Comparison of ENCODE assay signal across 8 mouse cellular contexts in the genomic region with DNA sequence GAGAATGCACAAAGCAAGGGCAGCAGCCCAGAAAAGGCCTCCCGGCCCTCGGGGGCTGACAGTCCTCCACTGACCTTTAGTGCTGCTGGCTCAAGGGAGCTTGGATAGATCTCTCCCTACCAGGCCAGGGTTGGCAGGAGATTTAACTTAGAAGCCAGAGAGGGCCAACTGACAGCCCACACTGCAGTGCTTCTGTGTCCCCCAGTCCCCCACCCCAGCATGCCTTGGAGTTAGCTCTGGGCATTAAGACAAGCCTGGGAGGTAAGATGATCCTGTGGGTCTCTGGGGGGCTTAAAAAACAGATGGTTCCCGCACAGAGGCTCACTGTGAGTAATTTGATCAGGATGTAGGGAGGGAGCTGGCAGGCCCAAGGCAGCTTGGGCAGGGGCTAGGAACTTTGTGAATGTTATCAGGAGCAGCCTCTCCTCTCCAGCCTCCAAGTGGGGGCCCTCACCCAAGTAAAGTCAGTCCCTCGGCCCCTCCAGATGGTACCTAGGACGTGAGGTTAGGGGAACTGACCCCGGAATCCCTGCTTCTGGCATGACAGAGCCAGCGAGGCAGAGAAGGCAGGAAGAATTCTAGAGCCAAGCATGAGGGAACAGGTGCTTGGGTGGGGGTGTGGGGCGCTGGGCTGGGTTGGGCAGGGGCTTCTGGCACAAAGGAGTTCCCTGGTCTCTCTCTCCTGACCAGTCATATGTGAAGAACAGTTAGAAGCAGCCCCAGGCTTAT. TPM values are rescaled to one million over a fixed set of nuclear protein-coding genes. Genes with fewer than 3 reads are reported as not detected.
A peak's percentile ranks its signal among the peaks of the same experiment; 100 is the strongest.
DNase-seq lines count a peak whose midpoint lies in the region; ATAC-seq and TF ChIP-seq lines count a peak whose summit lies in the region.

No protein-coding gene starts in this region.

- H3K36me3 ChIP-seq in kidney, embryonic 14.5 days (ENCODE audit: control insufficient read depth, insufficient read depth, low read length), result no peaks in the 10 kb centered on the region
- no peaks in the 10 kb centered on the region for H3K36me3 ChIP-seq in forebrain, embryonic 12.5 days (replicated peaks)
- no peaks in the 10 kb centered on the region; the same call in 1 of the 2 replicates for H3K36me3 ChIP-seq in hindbrain, embryonic 14.5 days (replicated peaks; ENCODE audit: control insufficient read depth, insufficient read depth)

- H3K27ac ChIP-seq in kidney, embryonic 14.5 days (ENCODE audit: low read depth, low read length), result peak overlapping the region; percentile 76
- H3K27ac ChIP-seq in forebrain, embryonic 12.5 days, result peak overlapping the region; percentile 65
- peak overlapping the region; percentile 2; the same call in 1 of the 2 replicates for H3K27ac ChIP-seq in hindbrain, embryonic 14.5 days
- 0 out of 2 replicates have a peak overlapping the region, but pooled peaks have one; percentile 13 for H3K27ac ChIP-seq in olfactory bulb, adult 2 months (ENCODE audit: insufficient read depth, low read depth, low read length)

- H3K27me3 ChIP-seq in kidney, embryonic 14.5 days (ENCODE audit: control insufficient read depth, insufficient read depth, low read length), result no peaks in the 10 kb centered on the region
- no peaks in the 10 kb centered on the region for H3K27me3 ChIP-seq in forebrain, embryonic 12.5 days
- no peaks in the 10 kb centered on the region for H3K27me3 ChIP-seq in hindbrain, embryonic 14.5 days (ENCODE audit: control insufficient read depth, insufficient read depth, low read length)

- no peaks in the 10 kb centered on the region for H3K9me3 ChIP-seq in kidney, embryonic 14.5 days (ENCODE audit: control insufficient read depth, low read length)
- H3K9me3 ChIP-seq in forebrain, embryonic 12.5 days, result no peaks in the 10 kb centered on the region
- H3K9me3 ChIP-seq in hindbrain, embryonic 14.5 days (ENCODE audit: control insufficient read depth, low read length), result no peaks in the 10 kb centered on the region

- WGBS in kidney, embryonic 14.5 days, result 9% methylated on average over 8 of the region's 8 CpGs
- 21% methylated on average over 8 of the region's 8 CpGs for whole genome bisulfite sequencing in forebrain, embryonic 12.5 days
- 15% methylated on average over 8 of the region's 8 CpGs for WGBS in hindbrain, embryonic 14.5 days
- 42% methylated on average over 8 of the region's 8 CpGs for WGBS in olfactory bulb, adult 2 months

- no peak for TF ChIP-seq CTCF in olfactory bulb, adult 2 months (IDR thresholded peaks at IDR 0.05; ENCODE audit: insufficient read depth, low read depth, low read length)

- H3K4me2 ChIP-seq in kidney, embryonic 14.5 days (replicated peaks; ENCODE audit: low read depth, low read length), result no peak overlapping the region
- no peak overlapping the region for H3K4me2 ChIP-seq in forebrain, embryonic 12.5 days
- H3K4me2 ChIP-seq in hindbrain, embryonic 14.5 days (replicated peaks), result no peak overlapping the region

- DNase-seq in kidney, adult 9 months, result no peak
- no peak for DNase-seq in hindbrain, embryonic 14.5 days (ENCODE audit: low spot score)
- no peak for DNase-seq in ovary, adult 18-20 months (ENCODE audit: low spot score)
- DNase-seq in liver, result no peak
- DNase-seq in lung, postnatal 4 days, result no peak

- ATAC-seq in kidney, embryonic 14.5 days (ENCODE audit: low FRiP score, low TSS enrichment), result peak; percentile 71
- ATAC-seq in forebrain, embryonic 12.5 days (ENCODE audit: low FRiP score), result 0 out of 2 replicates have a peak, but pooled peaks have one; percentile 18
- ATAC-seq in hindbrain, embryonic 14.5 days (ENCODE audit: low FRiP score), result peak; percentile 44; the same call in 1 of the 2 replicates

- no peak for TF ChIP-seq POLR2A in olfactory bulb, adult 2 months (IDR thresholded peaks at IDR 0.05; ENCODE audit: insufficient read depth, low read depth, low read length)

- no peak overlapping the region for H3K9ac ChIP-seq in kidney, embryonic 14.5 days (ENCODE audit: low read depth, low read length)
- H3K9ac ChIP-seq in forebrain, embryonic 12.5 days, result no peak overlapping the region
- H3K9ac ChIP-seq in hindbrain, embryonic 14.5 days, result no peak overlapping the region

- H3K4me1 ChIP-seq in kidney, embryonic 14.5 days (ENCODE audit: control insufficient read depth, insufficient read depth, low read length), result peaks cover 17% of the 10 kb centered on the region; the same call in 1 of the 2 replicates
- H3K4me1 ChIP-seq in forebrain, embryonic 12.5 days, result peaks cover 20% of the 10 kb centered on the region
- H3K4me1 ChIP-seq in hindbrain, embryonic 14.5 days (replicated peaks; ENCODE audit: control insufficient read depth, insufficient read depth, low read length), result peaks cover 12% of the 10 kb centered on the region; the same call in 1 of the 2 replicates
- peaks cover 37% of the 10 kb centered on the region for H3K4me1 ChIP-seq in olfactory bulb, adult 2 months (ENCODE audit: control insufficient read depth, insufficient read depth, low read length)

- no peak overlapping the region for H3K4me3 ChIP-seq in kidney, embryonic 14.5 days (ENCODE audit: low read length)
- no peak overlapping the region for H3K4me3 ChIP-seq in forebrain, embryonic 12.5 days (replicated peaks)
- H3K4me3 ChIP-seq in hindbrain, embryonic 14.5 days (replicated peaks; ENCODE audit: low read length), result no peak overlapping the region
- H3K4me3 ChIP-seq in olfactory bulb, adult 2 months (ENCODE audit: insufficient read depth, low read depth, low read length), result no peak overlapping the region

RNA-seq across cellular contexts. Expression of gene Inka2, which starts 9.9 kb away (rescaled TPM):
- polyA plus RNA-seq in kidney, embryonic 14.5 days (2014; fragmentation: Nextera tagmentation; extraction: Ambion mirVana), result 0.46 and 0.57 TPM in 2 replicates
- polyA plus RNA-seq in forebrain, embryonic 12.5 days (2016; fragmentation: Nextera tagmentation; extraction: Ambion mirVana), result 3.6 and 4.1 TPM in 2 replicates
- polyA plus RNA-seq in hindbrain, embryonic 14.5 days (2014; fragmentation: Nextera tagmentation; extraction: Ambion mirVana), result 4.6 and 5.5 TPM in 2 replicates
- polyA plus RNA-seq in olfactory bulb, adult 2 months (2012; ENCODE audit: insufficient read depth, insufficient read length, low replicate concordance, missing spikeins), result not detected in 2 replicates

RNA-seq across cellular contexts. Expression of gene Ddx20, which starts 26.9 kb away (rescaled TPM):
- 28.6 and 40.3 TPM in 2 replicates for polyA plus RNA-seq in kidney, embryonic 14.5 days (2014; fragmentation: Nextera tagmentation; extraction: Ambion mirVana)
- polyA plus RNA-seq in forebrain, embryonic 12.5 days (2016; fragmentation: Nextera tagmentation; extraction: Ambion mirVana), result 43.4 and 44.3 TPM in 2 replicates
- polyA plus RNA-seq in hindbrain, embryonic 14.5 days (2014; fragmentation: Nextera tagmentation; extraction: Ambion mirVana), result 21.6 and 23.1 TPM in 2 replicates
- not detected in 2 replicates for polyA plus RNA-seq in olfactory bulb, adult 2 months (2012; ENCODE audit: insufficient read depth, insufficient read length, low replicate concordance, missing spikeins)

Comparison
In these comparisons a context has a peak if more than half of its experiments do, and no peak if none do; other contexts are left out.
1. ATAC-seq: peak in every context shown above with its lines; median percentile 71 in kidney, embryonic 14.5 days; 44 in hindbrain, embryonic 14.5 days; 18 in forebrain, embryonic 12.5 days.
2. H3K27ac ChIP-seq: peak in every context shown above with its lines; median percentile 76 in kidney, embryonic 14.5 days; 65 in forebrain, embryonic 12.5 days; 13 in olfactory bulb, adult 2 months; 2 in hindbrain, embryonic 14.5 days.